In genomic region chr11:70656964-70657363, GRCm38 (mm10) we compare ENCODE assay signal across 8 mouse cellular contexts. TPM values are rescaled to one million over a fixed set of nuclear protein-coding genes. Genes with fewer than 3 reads are reported as not detected.
DNase-seq lines count a peak whose midpoint lies in the region; ATAC-seq and TF ChIP-seq lines count a peak whose summit lies in the region.

Gene Eno3, plus strand, starts transcription at chr11:70657202.

- H3K9ac ChIP-seq in heart, embryonic 11.5 days (ENCODE audit: low read depth, low read length), result peak within 1 kb of the TSS; percentile 100
- H3K9ac ChIP-seq in limb, embryonic 13.5 days, result peak within 1 kb of the TSS; percentile 99

- H3K27ac ChIP-seq in heart, embryonic 11.5 days (ENCODE audit: low read depth, low read length), result peak within 1 kb of the TSS; percentile 99
- H3K27ac ChIP-seq in limb, embryonic 13.5 days, result peak within 1 kb of the TSS; percentile 98
- H3K27ac ChIP-seq in olfactory bulb, adult 2 months (ENCODE audit: insufficient read depth, low read depth, low read length), result no peak within 1 kb of the TSS

- H3K4me2 ChIP-seq in heart, embryonic 11.5 days, result peak within 1 kb of the TSS; percentile 82
- peak within 1 kb of the TSS; percentile 97 for H3K4me2 ChIP-seq in limb, embryonic 13.5 days (replicated peaks)

- DNase-seq in embryo, embryonic 9.5 days (ENCODE audit: extremely low spot score), result peak; percentile 81

- H3K4me3 ChIP-seq in erythroblast, embryonic 14.5 days (replicated peaks), result peak within 1 kb of the TSS; percentile 79
- H3K4me3 ChIP-seq in C2C12 (ENCODE audit: insufficient read depth, poor library complexity, severe bottlenecking), result peak within 1 kb of the TSS; percentile 99
- peak within 1 kb of the TSS; percentile 100 for H3K4me3 ChIP-seq in heart, embryonic 11.5 days (ENCODE audit: low read depth, low read length)
- H3K4me3 ChIP-seq in limb, embryonic 13.5 days, result peak within 1 kb of the TSS; percentile 100
- peak within 1 kb of the TSS; percentile 78 for H3K4me3 ChIP-seq in olfactory bulb, adult 2 months (ENCODE audit: insufficient read depth, low read depth, low read length)

- TF ChIP-seq POLR2A in olfactory bulb, adult 2 months (IDR thresholded peaks at IDR 0.05; ENCODE audit: insufficient read depth, low read depth, low read length), result no peak

- H3K79me3 ChIP-seq in C2C12 (ENCODE audit: low read depth), result peaks cover 65% of the 10 kb centered on the region

- H3K36me3 ChIP-seq in erythroblast, embryonic 14.5 days (ENCODE audit: control insufficient read depth), result peaks cover 27% of the 10 kb centered on the region
- peaks cover 50% of the 10 kb centered on the region for H3K36me3 ChIP-seq in C2C12 (ENCODE audit: control insufficient read depth, insufficient read depth)
- peaks cover 10% of the 10 kb centered on the region for H3K36me3 ChIP-seq in heart, embryonic 11.5 days (ENCODE audit: control insufficient read depth, insufficient read depth, low read length)
- H3K36me3 ChIP-seq in limb, embryonic 13.5 days, result peaks cover 28% of the 10 kb centered on the region

- H3ac ChIP-seq in C2C12 (ENCODE audit: control insufficient read depth, insufficient read length, low read depth), result peak within 1 kb of the TSS; percentile 85

- H3K79me2 ChIP-seq in C2C12 (ENCODE audit: control insufficient read depth, insufficient read depth), result peaks cover 94% of the 10 kb centered on the region

- peaks cover 48% of the 10 kb centered on the region for H3K4me1 ChIP-seq in erythroblast, embryonic 14.5 days (ENCODE audit: control insufficient read depth)
- H3K4me1 ChIP-seq in heart, embryonic 11.5 days (ENCODE audit: control insufficient read depth, insufficient read depth, low read length), result peaks cover 36% of the 10 kb centered on the region
- H3K4me1 ChIP-seq in limb, embryonic 13.5 days, result peaks cover 45% of the 10 kb centered on the region
- peaks cover 17% of the 10 kb centered on the region for H3K4me1 ChIP-seq in olfactory bulb, adult 2 months (ENCODE audit: control insufficient read depth, insufficient read depth, low read length)

- H3K9me3 ChIP-seq in erythroblast, embryonic 14.5 days (ENCODE audit: control insufficient read depth, low read length), result no peaks in the 10 kb centered on the region
- no peaks in the 10 kb centered on the region for H3K9me3 ChIP-seq in heart, embryonic 11.5 days (replicated peaks; ENCODE audit: control insufficient read depth, low read length)
- H3K9me3 ChIP-seq in limb, embryonic 13.5 days, result no peaks in the 10 kb centered on the region

- ATAC-seq in erythroblast, adult 5-6 weeks (replicated peaks; ENCODE audit: low FRiP score, poor library complexity, severe bottlenecking), result no peak
- no peak for ATAC-seq in heart, embryonic 11.5 days (replicated peaks; ENCODE audit: insufficient number of reproducible peaks, low FRiP score, low TSS enrichment)
- ATAC-seq in limb, embryonic 13.5 days (ENCODE audit: low FRiP score, low read depth), result no peak
- no peak for ATAC-seq in granulocyte monocyte progenitor cell, adult 5-6 weeks (replicated peaks; ENCODE audit: poor library complexity, severe bottlenecking)

- TF ChIP-seq CTCF in C2C12 (IDR thresholded peaks at IDR 0.05; ENCODE audit: control insufficient read depth, insufficient read depth, insufficient read length), result no peak
- no peak for TF ChIP-seq CTCF in olfactory bulb, adult 2 months (IDR thresholded peaks at IDR 0.05; ENCODE audit: insufficient read depth, low read depth, low read length)

- 2% methylated on average over 3 of the region's 3 CpGs for WGBS in heart, embryonic 11.5 days (ENCODE audit: insufficient replicate concordance)
- 4% methylated on average over 3 of the region's 3 CpGs for WGBS in limb, embryonic 13.5 days
- WGBS in olfactory bulb, adult 2 months, result 51% methylated on average over 3 of the region's 3 CpGs

- peaks cover 16% of the 10 kb centered on the region for H3K27me3 ChIP-seq in erythroblast, embryonic 14.5 days (ENCODE audit: control insufficient read depth)
- H3K27me3 ChIP-seq in C2C12 (ENCODE audit: control insufficient read depth, insufficient read depth, insufficient read length), result no peaks in the 10 kb centered on the region
- H3K27me3 ChIP-seq in heart, embryonic 11.5 days (ENCODE audit: control insufficient read depth, insufficient read depth, low read length), result no peaks in the 10 kb centered on the region
- no peaks in the 10 kb centered on the region for H3K27me3 ChIP-seq in limb, embryonic 13.5 days

TF ChIP-seq in C2C12, 6 proteins besides CTCF, POLR2A, EP300 and RAD21:
- TF ChIP-seq CEBPB (IDR thresholded peaks at IDR 0.05; ENCODE audit: low read depth) (no peak), MYOG (IDR thresholded peaks at IDR 0.05; ENCODE audit: control insufficient read depth, extremely low read depth, insufficient read length) (no peak), MAX (IDR thresholded peaks at IDR 0.05) (no peak), FOSL1 (IDR thresholded peaks at IDR 0.05; ENCODE audit: insufficient read depth, low read length, poor library complexity, severe bottlenecking) (no peak), MYOD1 (IDR thresholded peaks at IDR 0.05; ENCODE audit: control insufficient read depth, insufficient read length, low read depth) (no peak)

RNA-seq across cellular contexts. Expression of gene Eno3, which starts in this region (rescaled TPM):
- polyA plus RNA-seq in erythroblast, embryonic 14.5 days (2012), result 0.74 and 0.78 TPM in 2 replicates
- 1.5 and 2.9 TPM in 2 replicates for total RNA-seq in erythroblast, adult 5-6 weeks (2015; ENCODE audit: low replicate concordance)
- 3.3 and 6.0 TPM in 2 replicates for total RNA-seq in erythroblast, adult 5-6 weeks (2017; ENCODE audit: low replicate concordance)
- 1,151 TPM for polyA plus RNA-seq in C2C12 (2012; fragmentation: generic; extraction: Trizol)
- 272 and 313 TPM in 2 replicates for polyA plus RNA-seq in heart, embryonic 11.5 days (2014; fragmentation: Nextera tagmentation; extraction: Ambion mirVana)
- polyA plus RNA-seq in limb, embryonic 13.5 days (2015; fragmentation: Nextera tagmentation; extraction: Ambion mirVana), result 52.3 and 57.1 TPM in 2 replicates
- polyA plus RNA-seq in olfactory bulb, adult 2 months (2012; ENCODE audit: insufficient read depth, insufficient read length, low replicate concordance, missing spikeins), result not detected in 2 replicates
- 14.9 and 18.9 TPM in 2 replicates for total RNA-seq in granulocyte monocyte progenitor cell, adult 5-6 weeks (2014; fragmentation: Nextera tagmentation)
- total RNA-seq in granulocyte monocyte progenitor cell, adult 5-6 weeks (2017), result 4.5 and 5.9 TPM in 2 replicates
